Comparison of ENCODE assay signal across 21 mouse cellular contexts in the genomic region with DNA sequence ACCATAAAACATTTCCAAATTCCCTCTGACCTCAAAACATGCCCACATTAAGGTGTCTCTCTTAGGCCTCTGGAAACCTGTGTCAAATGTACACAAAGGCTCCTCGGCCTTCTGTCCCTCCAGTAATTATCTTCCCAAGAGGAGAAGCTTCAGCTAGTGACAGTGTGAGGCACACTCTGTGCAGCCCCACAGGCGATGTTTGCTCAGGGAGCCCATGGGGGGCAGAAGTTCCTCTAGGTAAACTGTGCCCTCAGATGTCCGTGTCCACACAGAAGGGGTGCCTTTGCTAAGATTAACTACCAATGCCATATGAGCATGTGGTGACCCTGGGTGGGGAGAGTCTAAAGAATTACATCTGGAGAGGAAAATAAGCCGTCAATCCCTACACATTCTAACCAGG.
"Had no signal": no experiment of that assay in that cellular context is flagged by ENCODE, and none has a peak within 500 bp of the region (broad histone marks: within the 10 kb centered on the region; RNA-seq: fewer than 3 reads in every experiment).

No protein-coding gene starts in this region.

- H3K27ac ChIP-seq: layer of hippocampus, adult 2 months; liver, embryonic 14.5 days; macrophage; midbrain, embryonic 12.5 days; neural tube, embryonic 13.5 days; stomach, postnatal 0 days had no signal

- H3K4me2 ChIP-seq: limb, embryonic 15.5 days; liver, embryonic 11.5 days; lung, embryonic 14.5 days; midbrain, embryonic 12.5 days; neural tube, embryonic 13.5 days had no signal

- H3K36me3 ChIP-seq: limb, embryonic 15.5 days; midbrain, embryonic 12.5 days; neural tube, embryonic 13.5 days had no signal

- DNase-seq: kidney, adult 8-10 months; kidney, postnatal 14 days; layer of hippocampus, adult 9-11 months; liver, postnatal 0 days; lung, embryonic 14.5 days; retina, postnatal 1 day; right cerebral cortex, postnatal 25 days; thymus, adult 2 months; thymus, postnatal 14 days; thymus, postnatal 4 days had no signal

- H3K4me3 ChIP-seq: layer of hippocampus, adult 2 months; limb, embryonic 15.5 days; midbrain, embryonic 12.5 days; myocyte; neural tube, embryonic 13.5 days had no signal

- H3K9me3 ChIP-seq: limb, embryonic 15.5 days; midbrain, embryonic 12.5 days; neural tube, embryonic 13.5 days had no signal

- H3K9ac ChIP-seq: limb, embryonic 15.5 days; liver, embryonic 14.5 days; liver, postnatal 0 days; lung, embryonic 14.5 days; midbrain, embryonic 12.5 days; neural tube, embryonic 13.5 days had no signal

- ATAC-seq: liver, postnatal 0 days; lung, postnatal 0 days; midbrain, embryonic 16.5 days had no signal

- H3K27me3 ChIP-seq: limb, embryonic 15.5 days; neural tube, embryonic 13.5 days had no signal
